Mouse (Mus musculus): ENCODE results near the gene Slc10a1.
"Not testable (repeated sequence)": the region's sequence is repeated elsewhere in the genome, so short reads cannot be mapped to it uniquely, and the experiment has no call there.

Gene Slc10a1

DNA sequence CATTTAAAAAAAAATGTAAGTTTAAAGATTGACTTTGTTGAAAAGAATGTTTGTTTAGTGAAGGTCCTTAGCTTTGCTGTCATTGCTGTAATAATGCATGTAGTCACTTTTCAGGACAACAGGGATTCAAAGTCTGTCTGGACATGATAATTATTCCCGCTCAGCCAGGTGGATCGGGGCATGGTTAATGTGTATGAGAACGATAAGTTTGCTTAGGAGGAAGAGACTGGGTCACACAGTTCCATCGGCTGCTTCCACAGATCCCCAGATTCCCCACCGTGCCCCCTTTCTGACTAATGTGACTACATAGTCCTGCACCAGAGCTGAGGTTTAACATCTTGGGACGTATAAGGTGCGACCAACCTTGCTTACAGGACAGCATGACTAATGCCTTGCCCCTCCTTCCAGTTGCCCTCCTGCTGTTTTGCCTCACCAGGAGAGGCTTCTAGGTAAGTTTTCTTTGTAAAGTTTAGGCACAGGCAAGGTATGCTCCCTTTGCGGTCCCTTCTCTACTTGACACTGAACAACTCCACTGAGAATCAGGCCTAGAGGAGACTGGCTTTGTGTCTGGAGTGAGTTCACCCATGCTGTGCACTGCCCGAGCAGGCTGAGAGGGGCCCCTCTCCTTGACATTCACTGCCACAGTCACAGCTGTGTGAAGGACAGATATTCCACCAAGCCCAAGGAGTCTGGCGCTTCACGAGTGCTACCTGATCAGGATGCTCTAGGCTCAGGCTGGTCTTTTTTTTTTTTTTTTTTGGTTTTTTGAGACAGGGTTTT lies 2.3 kb downstream of the Slc10a1 start:
- no peak for DNase-seq

DNA sequence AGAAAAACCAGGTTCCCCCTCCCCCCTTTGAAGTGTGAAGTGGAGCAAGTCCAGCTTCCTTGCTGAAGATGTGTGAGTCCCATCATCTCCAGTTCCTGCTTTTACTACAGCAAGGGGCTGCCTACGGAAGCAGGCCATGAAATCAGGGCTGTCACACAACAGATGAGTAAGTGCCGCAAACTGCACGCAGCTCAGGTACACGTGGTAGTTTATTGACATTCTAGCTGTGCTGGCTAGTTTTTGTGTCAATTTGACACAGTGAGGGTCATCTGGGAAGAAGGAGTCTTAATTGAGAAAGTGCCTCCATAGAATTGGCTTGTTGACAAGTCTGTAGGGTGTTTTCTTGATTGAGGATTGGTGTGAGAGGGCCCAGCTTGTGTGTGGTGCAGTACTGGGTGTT lies 5.9 kb downstream of the Slc10a1 start:
- DNase-seq = no peak

DNA sequence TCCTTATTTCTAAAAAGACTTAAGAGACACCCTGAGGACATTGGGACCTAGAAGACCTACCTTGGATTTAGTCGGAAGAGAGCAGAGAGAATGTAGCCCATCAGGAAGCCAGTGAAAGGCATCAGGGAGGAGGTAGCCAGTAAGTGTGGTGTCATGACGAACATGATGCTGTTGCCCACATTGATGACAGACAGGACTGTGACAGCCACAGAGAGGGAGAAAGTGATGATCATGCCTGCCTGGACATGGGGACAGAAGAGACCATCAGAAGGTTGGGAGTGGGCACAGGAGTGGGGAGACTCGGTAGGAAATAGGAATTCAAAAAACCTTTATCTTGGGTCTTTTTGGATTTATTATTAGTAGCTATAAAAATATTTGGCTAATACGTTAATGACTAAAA lies 10.5 kb downstream of the Slc10a1 start:
- no peak for DNase-seq

DNA sequence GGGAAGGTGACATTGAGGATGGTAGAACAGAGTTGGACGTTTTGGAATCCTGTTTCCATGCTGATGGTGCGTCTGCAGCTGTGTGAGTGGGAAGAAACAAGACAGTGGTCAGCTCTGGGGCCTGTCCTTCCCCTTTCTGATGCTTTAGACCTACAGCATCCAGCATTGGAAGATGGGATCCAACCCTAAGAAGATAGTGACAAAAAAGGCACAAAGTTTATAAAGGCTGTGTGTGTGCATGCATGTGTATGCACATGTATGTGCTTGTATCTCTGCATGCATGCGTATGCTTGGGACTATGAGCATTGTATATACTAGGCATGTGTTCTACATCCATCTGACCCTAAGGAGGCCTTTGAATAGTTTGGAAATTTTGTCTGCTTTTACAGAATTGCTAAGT lies 12.5 kb downstream of the Slc10a1 start:
- DNase-seq = no peak

DNA sequence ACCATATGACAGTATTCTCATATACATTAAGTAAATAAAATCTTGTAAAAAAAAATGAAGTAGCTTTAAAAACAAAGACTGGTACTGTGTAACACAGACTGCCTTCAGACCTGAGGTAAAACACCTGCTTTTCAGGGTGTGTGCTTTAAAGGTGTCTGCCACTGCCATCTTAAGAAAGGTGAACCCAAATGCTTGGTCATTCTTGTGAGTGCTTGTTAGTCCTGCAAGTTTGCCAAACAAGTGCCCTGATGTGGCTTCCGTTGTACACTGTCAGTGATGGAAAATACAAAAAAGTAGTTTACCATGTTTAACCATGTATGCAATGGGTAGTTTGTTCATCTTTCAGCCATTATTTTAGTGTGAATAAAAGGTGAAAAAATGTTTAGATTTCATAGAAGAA lies 16.0 kb downstream of the Slc10a1 start:
- DNase-seq = no peak

DNA sequence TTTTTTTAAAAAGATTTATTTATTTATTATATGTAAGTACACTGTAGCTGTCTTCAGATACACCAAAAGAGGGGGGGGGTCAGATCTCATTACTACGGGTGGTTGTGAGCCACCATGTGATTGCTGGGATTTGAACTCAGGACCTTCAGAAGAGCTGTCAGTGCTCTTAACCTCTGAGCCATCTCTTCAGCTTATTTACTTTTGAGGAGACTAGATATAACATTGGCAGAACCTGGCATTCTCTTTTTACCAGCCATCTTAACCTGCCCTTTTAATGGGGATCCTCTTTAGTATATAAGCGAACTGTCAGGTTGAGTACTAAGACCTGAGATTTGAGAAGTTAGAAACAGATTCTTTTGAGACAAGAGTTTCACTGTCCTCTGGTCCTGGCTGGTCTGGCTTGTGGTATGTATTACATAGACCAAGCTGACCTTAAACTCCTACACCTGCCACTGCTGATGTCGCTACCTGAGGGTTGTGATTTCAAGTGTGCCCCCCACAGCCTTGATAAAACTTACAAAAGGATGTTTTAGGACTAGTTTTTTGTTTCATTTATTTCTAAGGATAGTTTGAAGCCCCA lies 16.8 kb downstream of the Slc10a1 start:
- no peak for DNase-seq

DNA sequence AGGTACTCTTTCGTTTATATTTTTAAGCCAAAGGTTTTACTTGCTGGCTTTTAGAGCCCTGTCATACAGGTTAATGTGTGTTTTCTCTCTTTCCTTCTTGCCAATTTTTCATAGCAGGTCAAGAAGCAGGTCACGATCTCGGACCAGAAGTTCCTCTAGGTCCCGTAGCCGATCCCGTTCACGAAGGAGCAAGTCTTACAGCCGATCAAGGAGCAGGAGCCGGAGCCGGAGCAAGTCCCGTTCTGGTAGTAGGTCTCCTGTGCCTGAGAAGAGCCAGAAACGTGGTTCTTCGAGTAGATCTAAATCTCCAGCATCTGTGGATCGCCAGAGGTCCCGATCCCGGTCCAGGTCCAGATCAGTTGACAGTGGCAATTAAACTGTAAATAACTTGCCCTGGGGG lies 18.9 kb downstream of the Slc10a1 start:
- not testable (repeated sequence) for DNase-seq

DNA sequence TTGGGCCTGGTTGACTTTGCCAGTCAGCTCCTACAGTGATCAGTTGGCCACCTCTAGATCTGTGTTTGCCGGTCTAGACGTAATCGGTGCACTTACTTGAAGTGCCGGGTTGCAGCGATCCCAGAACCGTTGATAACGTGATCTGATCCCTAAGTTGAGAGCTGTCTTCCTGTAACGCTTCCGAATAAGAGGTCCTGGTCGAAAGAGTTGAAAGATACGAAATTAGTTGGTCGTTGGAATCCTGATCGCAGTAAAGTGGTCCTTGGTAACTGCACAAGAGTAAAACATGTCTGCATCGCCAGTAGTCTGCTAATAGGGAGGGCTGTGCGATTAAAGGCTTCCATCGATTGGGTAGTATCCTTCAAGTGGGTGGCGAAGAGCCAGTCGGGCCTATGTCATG lies 20.3 kb downstream of the Slc10a1 start:
- no peak for DNase-seq

DNA sequence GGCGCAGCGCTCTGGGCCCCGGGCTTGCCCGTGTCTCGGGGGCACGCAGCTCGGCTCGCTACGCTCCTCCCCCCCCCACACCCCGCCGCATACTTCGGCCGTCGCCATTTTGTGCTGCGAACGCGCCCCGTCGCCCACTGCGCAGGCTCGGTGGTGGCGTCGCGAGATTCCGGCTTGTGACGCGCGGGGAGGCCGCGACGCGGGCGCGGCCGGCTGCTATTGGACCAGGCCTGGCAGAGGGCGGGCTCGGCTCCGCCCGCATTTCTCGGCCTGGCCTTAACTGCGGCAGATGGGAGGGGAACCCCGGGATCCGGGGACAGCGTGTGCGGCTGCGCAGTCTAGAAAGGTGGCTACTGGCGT lies 22.5 kb downstream of the Slc10a1 start:
- DNase-seq = peak; percentile 93

DNA sequence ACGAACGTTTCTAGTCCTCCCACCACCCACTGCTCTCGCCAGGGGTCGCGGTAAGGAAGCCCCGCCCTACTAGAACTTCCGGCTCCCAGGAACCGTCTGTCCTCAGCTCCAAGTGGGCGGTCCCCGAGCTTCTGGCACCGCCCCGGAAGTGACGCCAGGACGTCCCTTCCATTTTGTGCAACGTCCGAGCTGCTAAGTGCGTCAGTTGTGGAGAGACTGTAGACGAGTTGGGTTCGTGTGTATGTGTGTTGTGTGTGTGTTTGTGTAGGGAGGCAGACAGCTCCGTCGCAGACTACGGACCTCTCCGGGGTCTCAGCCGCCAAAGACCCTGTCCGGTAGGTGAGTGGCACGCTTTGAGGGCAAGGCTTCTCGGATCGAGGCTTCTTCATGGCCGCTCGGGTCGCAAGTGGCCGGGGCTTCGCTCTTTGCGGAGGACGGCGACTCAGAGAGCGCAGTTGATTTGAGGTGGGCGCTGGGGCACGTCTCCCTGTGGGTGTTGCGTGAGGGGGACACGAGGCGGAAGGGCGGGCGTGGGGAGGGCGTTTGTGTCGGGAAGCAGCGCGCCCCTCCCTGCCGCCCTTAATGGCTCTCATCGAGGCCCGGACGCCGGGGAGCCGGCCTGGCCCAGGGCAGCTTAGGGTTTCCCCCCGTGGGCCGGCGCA lies 23.0 kb downstream of the Slc10a1 start, which contains the start of gene Srsf5:
Srsf5 (plus strand) TSS at position 171 of the 662 bp plus-strand sequence.
- peak; percentile 98 for DNase-seq

DNA sequence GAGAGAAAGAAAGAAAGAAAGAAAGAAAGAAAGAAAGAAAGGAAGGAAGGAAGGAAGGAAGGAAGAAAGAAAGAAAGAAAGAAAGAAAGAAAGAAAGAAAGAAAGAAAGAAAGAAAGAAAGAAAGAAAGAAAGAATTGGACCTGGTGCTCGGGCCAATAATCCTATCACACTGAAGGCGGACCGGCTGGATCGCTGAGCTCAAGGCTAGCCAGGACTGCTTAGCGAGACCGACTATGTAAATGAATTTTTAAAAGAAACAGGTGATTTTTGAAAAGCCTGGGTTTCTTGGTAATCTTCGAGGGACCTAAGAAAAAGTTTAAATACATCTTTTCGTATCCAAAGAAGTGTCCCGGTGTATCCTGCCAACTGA lies 23.6 kb downstream of the Slc10a1 start:
- not testable (repeated sequence) for DNase-seq

DNA sequence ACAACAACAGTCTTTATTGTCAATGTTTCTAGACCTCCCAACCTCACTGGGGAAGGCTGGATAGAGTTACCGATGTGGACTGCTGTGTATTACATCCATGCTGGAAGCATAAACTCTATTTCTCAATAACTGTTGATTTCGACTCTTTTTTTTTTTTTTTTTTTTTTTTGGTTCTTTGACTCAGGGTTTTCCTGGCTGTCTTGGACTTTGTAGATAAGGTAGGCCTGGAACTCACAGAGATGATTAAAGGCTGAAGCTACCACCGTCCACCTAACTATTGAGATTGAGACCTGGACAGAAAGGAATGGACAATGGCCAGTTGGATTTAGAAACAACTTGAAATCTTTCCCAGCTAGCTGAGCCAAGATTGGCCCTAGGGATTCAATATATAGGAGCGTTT lies 24.3 kb downstream of the Slc10a1 start:
- no peak for DNase-seq

DNA sequence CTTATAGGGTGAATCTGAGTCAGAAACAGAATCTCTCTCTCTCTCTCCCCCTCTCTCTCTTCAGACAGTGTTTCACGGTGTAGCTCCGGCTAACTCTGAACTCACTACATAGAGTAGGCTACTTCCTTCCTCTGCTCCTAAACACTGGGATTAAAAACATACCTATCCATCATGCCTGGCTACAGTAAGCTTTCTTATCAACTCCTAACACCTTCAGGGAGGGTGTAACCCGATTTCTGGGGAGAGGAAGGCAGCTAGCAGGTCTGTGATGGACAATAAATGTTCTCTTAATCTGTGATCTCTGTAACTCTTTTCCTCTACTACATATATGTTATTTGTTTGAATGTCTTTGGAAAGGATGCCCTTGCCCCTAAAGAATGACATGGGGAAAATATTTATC lies 25.1 kb downstream of the Slc10a1 start:
- DNase-seq = no peak

DNA sequence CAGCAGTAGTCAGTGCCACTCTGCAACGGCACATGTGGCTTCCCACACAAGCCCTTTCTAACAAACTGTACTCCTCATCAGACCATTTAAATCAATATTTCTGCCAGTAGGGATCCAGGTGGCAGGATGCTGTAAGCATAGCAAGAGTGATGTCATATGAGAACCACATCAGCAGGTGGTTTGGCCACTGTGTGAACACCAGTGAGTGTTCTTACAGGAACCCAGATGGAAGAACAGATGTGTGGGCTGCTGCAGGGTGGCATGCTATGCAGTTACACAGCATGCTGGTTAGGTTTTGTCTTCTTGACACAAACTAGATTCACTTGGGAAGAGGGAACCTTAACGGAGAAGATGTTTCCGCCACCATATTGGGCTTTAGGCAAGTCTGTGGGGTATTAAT lies 26.6 kb downstream of the Slc10a1 start:
- no peak for DNase-seq

DNA sequence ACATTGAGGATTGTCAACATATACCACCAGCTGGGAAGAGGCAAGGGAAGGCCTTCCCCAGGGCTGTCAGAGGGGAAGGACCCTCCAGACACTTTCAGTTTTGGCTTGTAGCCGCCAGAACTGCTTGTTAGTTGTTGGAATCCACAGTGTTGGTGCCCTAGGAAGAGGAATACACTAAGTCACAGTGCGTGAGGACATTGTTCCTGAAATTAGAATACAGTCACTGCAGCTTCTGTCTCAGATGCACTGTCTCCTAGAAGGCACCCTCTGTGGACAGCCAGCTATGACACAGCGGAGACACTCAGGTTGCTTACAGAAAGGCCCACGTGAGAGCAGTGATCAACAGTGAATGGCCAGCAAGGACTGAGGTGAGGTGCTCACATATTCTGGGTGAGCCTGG lies 29.3 kb downstream of the Slc10a1 start:
- DNase-seq = no peak

DNA sequence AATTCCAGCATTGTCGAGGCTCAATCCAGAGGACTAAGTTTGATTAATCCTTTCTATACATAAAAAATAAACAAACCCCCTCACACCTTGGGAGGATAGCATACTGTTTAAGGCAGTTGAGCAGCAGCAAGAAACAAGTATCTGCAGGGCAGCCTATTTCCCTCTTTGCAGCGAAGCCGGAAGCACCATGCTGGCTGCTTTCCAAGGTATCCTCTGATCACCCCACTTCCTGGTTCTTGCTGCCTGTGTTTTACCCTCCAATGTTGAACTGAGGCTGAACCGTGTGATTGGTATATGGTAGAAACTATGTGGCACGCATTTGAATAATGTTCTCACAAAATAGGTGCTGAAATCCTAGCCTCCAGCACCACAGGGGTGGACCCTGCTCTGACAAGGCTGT lies 29.9 kb downstream of the Slc10a1 start:
- no peak for DNase-seq

DNA sequence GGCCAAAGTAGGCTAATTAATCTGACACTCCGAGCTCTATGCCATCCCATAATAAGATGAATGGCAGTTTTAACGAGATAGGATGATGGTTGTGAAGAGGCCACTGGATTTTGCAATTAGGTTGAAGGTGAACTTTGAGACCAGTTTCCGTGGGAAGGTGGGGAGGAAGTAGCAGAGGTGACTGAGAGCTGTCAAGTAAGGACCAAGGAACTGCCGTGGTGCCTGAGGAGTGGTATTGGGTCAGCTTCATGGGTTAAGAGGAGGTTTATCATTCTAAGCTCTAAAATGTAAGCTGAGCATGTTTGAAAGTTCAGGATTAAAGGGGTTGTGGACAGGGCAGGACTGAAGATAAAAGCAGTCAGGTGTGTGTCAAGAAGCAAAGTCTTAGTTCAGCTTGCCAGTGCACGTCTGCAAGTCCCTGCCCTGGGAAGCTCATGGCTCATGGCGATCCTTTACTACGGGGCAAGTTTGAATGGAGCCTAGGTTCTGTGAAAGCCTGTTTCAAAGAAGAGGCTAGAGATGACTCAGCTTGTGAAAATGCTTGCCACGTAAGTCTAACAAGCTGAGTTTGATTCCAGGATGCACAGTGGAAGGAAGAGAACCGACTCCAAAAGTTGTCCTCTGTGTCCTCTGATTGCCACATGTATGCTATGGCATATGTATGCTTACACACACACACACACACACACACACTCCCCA lies 31.0 kb downstream of the Slc10a1 start:
- no peak for DNase-seq

DNA sequence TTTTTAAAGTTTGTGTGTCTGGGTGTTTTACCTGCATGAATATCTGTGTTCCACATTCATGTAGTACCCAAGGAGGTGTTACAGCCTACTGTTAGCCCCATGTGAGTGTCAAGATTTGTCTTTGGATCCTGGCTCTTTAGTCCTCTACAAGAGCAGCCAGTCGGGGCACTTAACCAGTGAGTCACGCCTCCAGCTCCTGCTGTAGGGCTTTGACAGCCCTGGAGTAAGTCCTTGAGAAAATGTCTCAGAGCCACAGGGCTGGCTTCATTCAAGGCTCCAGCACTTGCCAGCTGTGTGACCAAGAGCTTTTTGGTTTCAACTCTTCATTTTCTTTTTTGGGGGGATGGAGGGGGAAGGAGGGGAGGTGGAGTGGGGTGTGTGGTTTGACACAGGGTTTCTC lies 31.8 kb downstream of the Slc10a1 start:
- DNase-seq = no peak

DNA sequence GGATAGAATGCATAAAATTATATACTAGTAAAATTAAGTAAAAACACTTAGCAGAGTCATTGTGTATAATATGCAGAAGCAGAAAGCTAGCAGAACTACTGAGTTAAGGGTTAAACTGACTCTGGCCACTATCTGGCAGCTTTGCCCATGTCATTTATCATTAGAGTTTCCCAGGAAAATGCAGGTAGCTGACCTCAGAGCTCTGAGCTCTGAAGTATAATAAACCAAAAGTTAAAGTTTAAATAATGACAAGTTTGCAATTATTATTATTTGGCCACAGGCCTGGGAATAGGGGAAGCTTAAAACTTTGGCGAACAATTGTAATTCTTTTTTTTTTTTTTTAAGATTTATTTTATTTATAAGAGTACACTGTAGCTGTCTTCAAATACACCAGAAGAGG lies 35.6 kb downstream of the Slc10a1 start:
- DNase-seq = no peak

DNA sequence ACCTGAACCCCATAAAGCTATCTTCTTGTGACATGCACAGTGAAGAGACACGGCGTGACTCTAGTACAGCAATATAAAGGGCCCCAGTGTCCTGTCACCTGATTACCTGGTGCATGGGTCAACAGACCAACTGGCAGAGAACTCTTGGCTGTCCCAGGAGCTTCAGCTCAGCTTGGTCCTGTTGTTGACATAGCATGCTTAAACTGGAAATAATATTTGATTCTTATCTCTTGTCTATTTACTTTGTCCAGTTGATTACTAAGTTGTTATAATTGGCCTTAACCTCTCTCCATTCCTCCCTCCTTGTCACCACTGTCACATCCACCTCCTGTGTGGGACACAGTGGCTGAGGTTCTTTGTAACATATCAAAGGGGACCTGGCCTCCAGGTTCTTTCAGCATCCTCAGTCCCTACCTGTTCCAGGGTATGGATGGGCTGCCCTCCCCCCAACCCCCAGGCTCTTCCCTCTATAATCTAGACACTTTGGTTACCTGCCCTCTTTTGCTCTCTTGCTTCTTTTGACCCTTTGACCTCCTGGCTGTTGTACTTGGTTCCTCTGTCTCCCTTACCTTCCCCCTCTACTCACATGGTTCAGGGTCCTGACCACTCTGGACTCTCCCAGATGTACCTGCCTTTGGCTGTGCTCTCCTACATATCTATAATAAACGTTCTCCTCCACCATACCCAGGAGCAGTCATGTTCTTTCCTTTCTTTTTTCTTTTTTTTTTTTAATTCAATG lies 36.9 kb downstream of the Slc10a1 start:
- DNase-seq = no peak

DNA sequence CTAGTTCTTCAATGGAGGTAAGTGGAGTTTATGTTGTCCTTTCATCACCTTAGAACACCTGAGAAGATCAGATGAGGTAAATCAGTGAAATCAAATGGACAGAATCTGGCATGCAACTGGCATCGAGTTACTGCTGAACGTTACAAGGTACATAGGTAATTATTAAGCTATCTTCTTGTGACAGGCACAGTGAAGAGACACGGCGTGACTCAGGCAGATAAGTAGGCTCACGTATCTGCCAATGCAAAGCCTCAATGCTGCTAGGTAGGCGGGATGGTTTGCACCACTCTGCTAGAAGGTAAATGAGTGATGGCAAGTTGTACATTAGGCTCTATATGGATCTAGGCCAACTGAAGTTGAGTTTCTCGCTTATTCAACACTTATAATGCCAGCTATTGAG lies 38.4 kb downstream of the Slc10a1 start:
- no peak for DNase-seq

DNA sequence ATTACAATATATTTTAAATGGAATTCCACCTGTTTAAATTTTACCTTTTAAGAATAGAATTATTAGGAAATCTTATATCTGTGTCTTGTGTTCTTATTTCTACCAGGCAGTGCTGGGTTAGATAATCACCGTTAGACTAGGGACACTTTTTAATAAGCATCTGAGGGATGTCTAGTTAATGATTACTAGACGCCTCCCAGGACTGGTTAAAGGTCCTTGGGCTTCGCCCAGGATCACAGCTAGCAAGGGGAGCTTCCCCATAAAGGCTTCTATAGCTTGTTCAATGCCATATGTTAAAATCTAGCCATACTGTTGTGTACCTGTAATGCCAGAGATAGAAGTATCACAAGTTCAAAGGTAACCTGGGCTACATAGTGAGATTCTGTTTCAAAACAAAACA lies 39.6 kb downstream of the Slc10a1 start:
- DNase-seq = no peak

DNA sequence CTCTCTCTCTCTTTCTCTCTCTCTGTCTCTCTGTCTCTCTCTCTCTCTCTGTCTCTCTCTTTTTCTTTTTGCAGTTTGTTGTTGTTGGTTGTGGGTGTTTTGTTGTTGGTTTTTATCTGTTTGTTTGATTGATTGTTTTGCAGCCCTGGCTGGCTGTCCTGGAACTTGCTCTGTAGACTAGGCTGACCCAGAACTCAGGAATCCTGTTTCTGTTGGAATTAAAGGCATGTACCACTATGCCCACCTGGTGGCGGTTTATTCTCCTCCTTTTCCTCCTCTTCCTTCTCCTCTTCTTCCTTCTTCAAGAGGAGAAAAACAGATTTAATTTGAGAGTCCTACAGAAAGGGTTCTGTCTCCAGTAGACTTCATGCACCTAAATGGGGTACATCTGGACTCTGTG lies 41.0 kb downstream of the Slc10a1 start:
- no peak for DNase-seq
